Mouse (Mus musculus) ES-Bruce4 (cell line): Measurements from ENCODE around the gene Il23a. TPM values are rescaled to one million over a fixed set of nuclear protein-coding genes. Genes with fewer than 3 reads are reported as not detected.
A peak's percentile ranks its signal among the peaks of the same experiment; 100 is the strongest.

Source experiments
- H3K27ac ChIP-seq: 2 replicates; pipeline ENCODE4 v1.5.1; 2012; ENCODE audit warnings: low read length, inconsistent platforms; ENCODE audit not compliant: insufficient read depth
- H3K27me3 ChIP-seq: 2 replicates; pipeline ENCODE4 v1.6.1; 2012; ENCODE audit warnings: mild to moderate bottlenecking, low read length, inconsistent platforms; ENCODE audit not compliant: control insufficient read depth, poor library complexity, insufficient read depth, severe bottlenecking
- H3K36me3 ChIP-seq: 2 replicates; pipeline ENCODE4 v1.6.1; 2012; ENCODE audit warnings: inconsistent platforms, mild to moderate bottlenecking, low read length, moderate library complexity; ENCODE audit not compliant: control insufficient read depth, poor library complexity, insufficient read depth, severe bottlenecking
- H3K4me1 ChIP-seq: one replicate; pipeline ENCODE4 v1.8.1; 2011; ENCODE audit warnings: low read length; ENCODE audit not compliant: control insufficient read depth, insufficient read depth
- H3K4me3 ChIP-seq: 2 replicates; pipeline ENCODE4 v1.5.1; 2011; ENCODE audit warnings: low read depth, mild to moderate bottlenecking, low read length
- H3K9ac ChIP-seq: 2 replicates; pipeline ENCODE4 v1.6.1; 2012; ENCODE audit warnings: low read depth, mild to moderate bottlenecking, inconsistent platforms; ENCODE audit not compliant: poor library complexity, severe bottlenecking
- H3K9me3 ChIP-seq: replicated peaks from 2 replicates; pipeline ENCODE4 v1.6.1; 2012; ENCODE audit warnings: mild to moderate bottlenecking, low read length, inconsistent platforms; ENCODE audit not compliant: control insufficient read depth, poor library complexity, insufficient read depth, severe bottlenecking
- CTCF ChIP-seq: IDR thresholded peaks from one replicate; pipeline ENCODE4 v1.8.1; 2011; ENCODE audit warnings: low read depth, low read length
- EP300 ChIP-seq: IDR thresholded peaks from 2 replicates; pipeline ENCODE4 v1.6.1; 2011; ENCODE audit warnings: low read depth, low read length; ENCODE audit not compliant: insufficient read depth
- POLR2A ChIP-seq: IDR thresholded peaks from one replicate; pipeline ENCODE4 v1.8.1; 2011; ENCODE audit warnings: low read length; ENCODE audit not compliant: insufficient read depth
- polyA plus RNA-seq: library from polyadenylated mRNA; stranded (reverse); fragments of >200 nt; gene quantifications from 2 replicates; pipeline ENCODE4 v1.2.4, GENCODE M21; 2011; ENCODE audit warnings: low read depth; ENCODE audit not compliant: missing spikeins, insufficient read depth, insufficient read length

The Il23a gene
- polyA plus RNA-seq, 1 experiment = 4.7 TPM

DNA sequence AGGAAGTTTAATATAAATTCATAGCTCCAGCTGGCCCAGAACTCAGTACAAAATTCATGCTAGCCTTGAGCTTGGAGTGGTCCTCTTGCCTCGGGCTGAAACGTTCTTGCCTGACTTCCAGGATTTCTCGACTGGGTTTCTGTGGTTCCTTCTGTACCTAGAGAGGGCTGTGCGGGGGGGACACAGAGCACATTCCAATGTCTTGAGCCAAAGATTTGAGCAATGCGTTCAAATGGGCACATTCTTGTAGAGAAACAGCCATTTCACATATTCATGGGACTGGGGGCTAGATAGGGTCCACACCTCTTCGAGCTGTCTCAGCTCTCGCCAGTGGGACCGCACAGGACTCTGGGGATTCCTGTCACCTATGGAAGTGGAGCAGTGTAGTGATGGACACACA is 42.6 kb downstream of the Il23a start:
- no peak overlapping the region for H3K9ac ChIP-seq
- TF ChIP-seq POLR2A (no peak), CTCF (no peak), EP300 (no peak)
- H3K27ac ChIP-seq = no peak overlapping the region

GRCm38 (mm10) chr10:128253677-128254255 is 44.8 kb downstream of the Il23a start, which contains the start of gene Apon:
Gene Apon (plus strand): TSS chr10:128254096.
- H3K4me3 ChIP-seq = peak within 1 kb of the TSS; percentile 7; the same call in 1 of the 2 replicates
- H3K9ac ChIP-seq = no peak within 1 kb of the TSS
- no peaks in the 10 kb centered on the region for H3K9me3 ChIP-seq
- H3K27me3 ChIP-seq = no peaks in the 10 kb centered on the region
- H3K36me3 ChIP-seq = peaks cover 31% of the 10 kb centered on the region
- TF ChIP-seq POLR2A (no peak), CTCF (no peak), EP300 (no peak)
- no peak within 1 kb of the TSS for H3K27ac ChIP-seq
- H3K4me1 ChIP-seq = no peaks in the 10 kb centered on the region

More for the DNA sequence above, 42.6 kb downstream of the Il23a start:
- Histone ChIP-seq H3K36me3 (peaks cover 16% of the 10 kb centered on the region), H3K4me1 (no peaks in the 10 kb centered on the region), H3K4me3 (no peak overlapping the region), H3K9me3 (no peaks in the 10 kb centered on the region), H3K27me3 (no peaks in the 10 kb centered on the region)

- TF ChIP-seq EP300 (no peak), CTCF (no peak), POLR2A (no peak)
- Histone ChIP-seq H3K27ac (no peak overlapping the region), H3K36me3 (peaks cover 47% of the 10 kb centered on the region)
Observed at GRCm38 (mm10) chr10:128250565-128250964, 48.0 kb downstream of the Il23a start.

DNA sequence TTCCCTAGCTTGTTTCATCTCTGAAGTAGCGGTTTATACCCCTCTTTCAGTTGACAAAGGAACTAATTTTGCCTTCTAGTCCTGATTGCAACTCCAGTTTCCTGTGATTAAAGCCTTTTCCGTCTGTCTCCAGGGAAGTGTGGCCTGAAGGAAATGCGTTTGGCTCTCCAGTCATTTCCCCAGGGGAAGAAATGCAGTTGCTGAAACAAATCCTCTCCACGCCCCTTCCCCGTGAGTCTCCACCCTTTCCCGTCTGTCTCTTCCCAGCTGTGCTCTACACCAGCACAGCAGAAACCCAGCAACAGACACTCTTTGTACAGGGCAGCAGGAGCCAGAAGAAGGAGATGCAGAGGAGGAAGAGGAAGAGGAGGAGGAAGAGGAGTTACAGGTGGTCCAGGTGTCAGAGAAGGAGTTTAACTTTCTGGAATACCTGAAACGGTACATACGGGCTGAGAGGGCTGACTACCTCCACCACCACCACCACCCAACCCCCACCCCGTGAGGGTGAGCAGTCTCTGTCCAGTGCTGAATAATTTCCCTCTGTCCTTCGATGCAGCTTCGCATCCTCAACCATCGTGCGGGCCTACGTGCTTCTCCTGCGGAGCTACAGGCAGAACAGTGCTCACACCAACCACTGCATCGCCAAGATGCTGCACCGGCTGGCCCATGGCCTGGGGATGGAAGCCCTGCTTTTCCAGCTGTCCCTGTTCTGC is 51.4 kb downstream of the Il23a start:
- Histone ChIP-seq H3K9me3 (no peaks in the 10 kb centered on the region), H3K4me1 (no peaks in the 10 kb centered on the region), H3K27ac (peak overlapping the region; percentile 88), H3K9ac (no peak overlapping the region), H3K36me3 (peaks cover 55% of the 10 kb centered on the region), H3K4me3 (no peak overlapping the region), H3K27me3 (no peaks in the 10 kb centered on the region)
- no peak for TF ChIP-seq POLR2A
- TF ChIP-seq CTCF = no peak
- peak; percentile 48; the same call in 1 of the 2 replicates for TF ChIP-seq EP300

More at GRCm38 (mm10) chr10:128250565-128250964, 48.0 kb downstream of the Il23a start:
- Histone ChIP-seq H3K9ac (no peak overlapping the region), H3K4me1 (no peaks in the 10 kb centered on the region), H3K27me3 (no peaks in the 10 kb centered on the region), H3K4me3 (no peak overlapping the region), H3K9me3 (no peaks in the 10 kb centered on the region)

Other genes starting within 250 kb of the Il23a start
- gene Ptges3, start 239.8 kb downstream of the Il23a start, polyA plus RNA-seq = 759 and 788 TPM in 2 replicates
- 1,323 and 1,329 TPM in 2 replicates for gene Atp5b, start 215.5 kb downstream of the Il23a start, polyA plus RNA-seq
- 166 and 170 TPM in 2 replicates for gene Baz2a, start 207.2 kb downstream of the Il23a start, polyA plus RNA-seq
- gene Rbms2, start 118.5 kb downstream of the Il23a start, polyA plus RNA-seq = 133 and 137 TPM in 2 replicates
- gene Gls2, start 104.3 kb downstream of the Il23a start, polyA plus RNA-seq = 24.3 and 30.9 TPM in 2 replicates
- gene Spryd4, start 86.9 kb downstream of the Il23a start, polyA plus RNA-seq = 21.8 and 21.9 TPM in 2 replicates
- 0.37 and 0.62 TPM in 2 replicates for gene Mip, start 72.9 kb downstream of the Il23a start, polyA plus RNA-seq
- gene Timeless, start 66.7 kb downstream of the Il23a start, polyA plus RNA-seq = 57.7 and 64.1 TPM in 2 replicates
- gene Apon, start 44.7 kb downstream of the Il23a start, polyA plus RNA-seq = 0.43 TPM in 1 of 2 replicates, not detected in the other
- gene Apof, start 30.1 kb downstream of the Il23a start, polyA plus RNA-seq = not detected in 2 replicates
- 29.7 and 35.9 TPM in 2 replicates for gene Stat2, start 28.2 kb downstream of the Il23a start, polyA plus RNA-seq
- gene Pan2, start 4.6 kb upstream of the Il23a start, polyA plus RNA-seq = 40.5 and 40.8 TPM in 2 replicates
- gene Cnpy2, start 23.7 kb upstream of the Il23a start, polyA plus RNA-seq = 62.9 and 68.4 TPM in 2 replicates
- gene Cs, start 39.0 kb upstream of the Il23a start, polyA plus RNA-seq = 197 and 202 TPM in 2 replicates
- gene Coq10a, start 70.2 kb upstream of the Il23a start, polyA plus RNA-seq = 18.7 and 20.2 TPM in 2 replicates
- gene Ankrd52, start 78.4 kb upstream of the Il23a start, polyA plus RNA-seq = 28.8 and 29.0 TPM in 2 replicates
- 0.31 TPM in 1 of 2 replicates, not detected in the other for gene Slc39a5, start 102.5 kb upstream of the Il23a start, polyA plus RNA-seq
- gene Nabp2, start 112.7 kb upstream of the Il23a start, polyA plus RNA-seq = 79.3 and 82.9 TPM in 2 replicates
- gene Rnf41, start 112.9 kb upstream of the Il23a start, polyA plus RNA-seq = 33.3 and 37.4 TPM in 2 replicates
- 26.3 and 28.6 TPM in 2 replicates for gene Smarcc2, start 160.5 kb upstream of the Il23a start, polyA plus RNA-seq
- 642 and 680 TPM in 2 replicates for gene Myl6, start 195.4 kb upstream of the Il23a start, polyA plus RNA-seq
- 9.0 and 12.8 TPM in 2 replicates for gene Myl6b, start 199.9 kb upstream of the Il23a start, polyA plus RNA-seq
- 20.1 and 20.5 TPM in 2 replicates for gene Esyt1, start 227.1 kb upstream of the Il23a start, polyA plus RNA-seq
- gene Zc3h10, start 249.0 kb upstream of the Il23a start, polyA plus RNA-seq = 22.4 and 24.6 TPM in 2 replicates